Mouse (Mus musculus): ENCODE measurements around the gene Gm11555.

- TF ChIP-seq CTCF (IDR thresholded peaks at IDR 0.05; ENCODE audit: low read depth, low read length) (no peak), POLR2A (IDR thresholded peaks at IDR 0.05; ENCODE audit: borderline replicate concordance, low read depth, low read length) (no peak)
Observed at GRCm38 (mm10) chr11:99646444-99646843, 3.6 kb downstream of the Gm11555 start.

Measured in bone marrow macrophage, adult 2 months (primary cell).